Mouse (Mus musculus) lung, postnatal 14 days (tissue): Measurements from ENCODE around the gene Cyp4a29.
"Not testable (repeated sequence)": the region's sequence is repeated elsewhere in the genome, so short reads cannot be mapped to it uniquely, and the experiment has no call there.

ENCODE experiments used
- DNase-seq: peaks from one replicate; pipeline ENCODE4 v3.0.0; 2021

Gene Cyp4a29

GRCm38 (mm10) chr4:115241784-115242183 lies at the start of gene Cyp4a29:
Gene Cyp4a29, plus strand, starts transcription at chr4:115242084.
- DNase-seq: no peak

- not testable (repeated sequence) for DNase-seq
These were observed 9.0 kb upstream of the Cyp4a29 start for GRCm38 (mm10) chr4:115232901-115233300.

- DNase-seq: no peak
These were observed 5.3 kb upstream of the Cyp4a29 start for GRCm38 (mm10) chr4:115236462-115237096.

GRCm38 (mm10) chr4:115264687-115265569 lies 23.0 kb downstream of the Cyp4a29 start:
- DNase-seq: not testable (repeated sequence)

- not testable (repeated sequence) for DNase-seq
These were observed 36.5 kb downstream of the Cyp4a29 start for GRCm38 (mm10) chr4:115278215-115278982.

- no peak for DNase-seq
These were observed 38.5 kb downstream of the Cyp4a29 start for GRCm38 (mm10) chr4:115280342-115280741.

GRCm38 (mm10) chr4:115280779-115281178 lies 38.9 kb downstream of the Cyp4a29 start:
- DNase-seq: not testable (repeated sequence)

- not testable (repeated sequence) for DNase-seq
These were observed 39.4 kb downstream of the Cyp4a29 start for GRCm38 (mm10) chr4:115281231-115281767.

GRCm38 (mm10) chr4:115298746-115299145 lies 56.9 kb downstream of the Cyp4a29 start, which contains the start of gene Cyp4a12a:
Gene Cyp4a12a, plus strand, starts transcription at chr4:115299046.
- not testable (repeated sequence) for DNase-seq
